Mouse (Mus musculus) erythroblast, embryonic 14.5 days (primary cell): ENCODE data around the gene Gnaz.

Source experiments
- GATA1 ChIP-seq: IDR thresholded peaks from 2 replicates; pipeline ENCODE4 v1.6.1; 2012; ENCODE audit warnings: low read length, inconsistent platforms, mixed read lengths
- TAL1 ChIP-seq: IDR thresholded peaks from 3 replicates; pipeline ENCODE4 v1.6.1; 2012; ENCODE audit warnings: low read length, inconsistent platforms, mixed read lengths

DNA sequence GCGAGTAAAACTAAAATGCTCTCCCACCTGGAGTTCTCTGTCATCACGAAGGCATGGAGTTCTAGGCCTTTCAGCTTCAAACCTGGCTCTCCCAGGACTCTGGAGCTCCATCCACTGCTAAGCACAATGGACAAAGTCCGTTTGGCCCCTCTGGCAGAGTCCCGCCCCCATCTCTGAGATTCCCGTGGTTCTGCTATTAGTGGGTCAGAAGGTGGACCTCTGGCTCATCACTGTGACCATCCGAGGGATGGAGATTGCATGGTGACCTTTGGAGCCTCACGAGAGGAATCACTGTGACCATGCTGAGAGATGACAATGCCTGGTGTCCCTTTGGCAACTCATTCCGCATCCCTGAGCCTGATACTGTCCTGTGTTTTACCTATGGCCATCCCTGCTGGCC, 85.9 kb downstream of the Gnaz start:
- no peak for TF ChIP-seq TAL1
- no peak for TF ChIP-seq GATA1
